Mouse (Mus musculus) erythroblast, embryonic 14.5 days (primary cell): ENCODE data around the gene Ccdc180.

Experiments used
- GATA1 ChIP-seq: IDR thresholded peaks from 2 replicates; pipeline ENCODE4 v1.6.1; 2012; ENCODE audit warnings: low read length, inconsistent platforms, mixed read lengths
- TAL1 ChIP-seq: IDR thresholded peaks from 3 replicates; pipeline ENCODE4 v1.6.1; 2012; ENCODE audit warnings: low read length, inconsistent platforms, mixed read lengths

- TF ChIP-seq TAL1 (no peak), GATA1 (no peak)
These were observed 59.2 kb downstream of the Ccdc180 start for GRCm38 (mm10) chr4:45949109-45949848.
